Comparison of ENCODE assay signal across 30 mouse cellular contexts in the genomic region with DNA sequence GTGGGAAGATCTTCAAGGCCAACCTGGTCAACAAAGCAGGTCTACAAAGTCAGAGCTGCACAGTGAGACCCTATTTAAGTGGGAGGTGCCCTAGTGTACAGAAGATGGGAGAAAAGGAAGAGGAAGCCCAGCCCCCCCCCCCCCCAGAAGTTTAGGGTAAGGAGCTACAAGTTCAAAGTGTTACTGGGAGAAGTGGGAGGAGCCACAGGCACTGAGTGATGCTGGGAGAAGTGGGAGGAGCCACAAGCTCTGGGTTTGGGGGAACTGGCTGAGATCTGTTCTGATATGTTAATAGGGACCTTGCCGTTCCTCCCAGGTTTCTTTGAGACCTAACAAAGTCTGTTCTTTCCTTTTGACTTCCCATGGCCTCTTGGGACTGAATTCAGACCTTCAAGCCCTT. TPM values are rescaled to one million over a fixed set of nuclear protein-coding genes. Genes with fewer than 3 reads are reported as not detected.
DNase-seq lines count a peak whose midpoint lies in the region; ATAC-seq and TF ChIP-seq lines count a peak whose summit lies in the region.
"Had no signal": no experiment of that assay in that cellular context is flagged by ENCODE, and none has a peak within 500 bp of the region (broad histone marks: within the 10 kb centered on the region; RNA-seq: fewer than 3 reads in every experiment).

No protein-coding gene starts in this region.

- TF ChIP-seq RAD21 in MEL (IDR thresholded peaks at IDR 0.05; ENCODE audit: low read depth, low read length), result no peak

- TF ChIP-seq CTCF in MEL (IDR thresholded peaks at IDR 0.05 in 2 of 3, conservative IDR thresholded peaks at IDR 0.05 in 1 of 3; ENCODE audit: control insufficient read depth in 1 of 3, insufficient read depth in 1 of 3, low read depth in 2 of 3, low read length in 3 of 3, poor library complexity in 1 of 3, severe bottlenecking in 1 of 3), result no peak

- TF ChIP-seq POLR2A in MEL (IDR thresholded peaks at IDR 0.05; ENCODE audit: control insufficient read depth in 1 of 2, insufficient read depth in 1 of 2, low read depth in 1 of 2, low read length in 2 of 2, poor library complexity in 1 of 2), result no peak

- peak overlapping the region; percentile 77; the same call in 1 of the 2 replicates for H3K27ac ChIP-seq in heart, embryonic 10.5 days
- no peak overlapping the region for H3K27ac ChIP-seq in heart, embryonic 12.5 days (ENCODE audit: poor library complexity, severe bottlenecking)
- no peak overlapping the region for H3K27ac ChIP-seq in neural tube, embryonic 11.5 days (ENCODE audit: low read depth, low read length)
- H3K27ac ChIP-seq in neural tube, embryonic 15.5 days (replicated peaks), result no peak overlapping the region
- no peak overlapping the region for H3K27ac ChIP-seq in MEL (ENCODE audit: control insufficient read depth, low read depth, low read length)
- H3K27ac ChIP-seq: embryonic facial prominence, embryonic 13.5 days; forebrain, embryonic 10.5 days; forebrain, embryonic 15.5 days; heart, adult 2 months; hindbrain, embryonic 10.5 days; hindbrain, embryonic 15.5 days; layer of hippocampus, adult 2 months; limb, embryonic 13.5 days; midbrain, embryonic 12.5 days had no signal

- H3K79me2 ChIP-seq in MEL (ENCODE audit: control insufficient read depth, insufficient read depth, low read length, poor library complexity), result no peaks in the 10 kb centered on the region

- WGBS in heart, embryonic 10.5 days, result 81% methylated on average over 1 of the region's 1 CpGs
- 92% methylated on average over 1 of the region's 1 CpGs for WGBS in heart, embryonic 12.5 days
- 75% methylated on average over 1 of the region's 1 CpGs for WGBS in neural tube, embryonic 11.5 days
- 63% methylated on average over 1 of the region's 1 CpGs for WGBS in neural tube, embryonic 15.5 days

- no peaks in the 10 kb centered on the region for H3K9me3 ChIP-seq in heart, embryonic 10.5 days
- H3K9me3 ChIP-seq in heart, embryonic 12.5 days (replicated peaks), result no peaks in the 10 kb centered on the region
- H3K9me3 ChIP-seq in neural tube, embryonic 11.5 days (ENCODE audit: control insufficient read depth, low read length), result no peaks in the 10 kb centered on the region
- H3K9me3 ChIP-seq in neural tube, embryonic 15.5 days (replicated peaks), result no peaks in the 10 kb centered on the region
- no peaks in the 10 kb centered on the region for H3K9me3 ChIP-seq in MEL (replicated peaks; ENCODE audit: insufficient read depth, low read length)
- H3K9me3 ChIP-seq: embryonic facial prominence, embryonic 13.5 days; forebrain, embryonic 10.5 days; forebrain, embryonic 15.5 days; hindbrain, embryonic 10.5 days; hindbrain, embryonic 15.5 days; limb, embryonic 13.5 days; lung, embryonic 15.5 days; megakaryocyte, embryonic 14.5 days; midbrain, embryonic 12.5 days; neural tube, embryonic 13.5 days had no signal

- H3K4me2 ChIP-seq in heart, embryonic 12.5 days, result no peak overlapping the region
- H3K4me2 ChIP-seq in neural tube, embryonic 11.5 days (ENCODE audit: low read depth), result no peak overlapping the region
- no peak overlapping the region for H3K4me2 ChIP-seq in neural tube, embryonic 15.5 days
- H3K4me2 ChIP-seq: embryonic facial prominence, embryonic 13.5 days; forebrain, embryonic 15.5 days; hindbrain, embryonic 15.5 days; limb, embryonic 13.5 days; liver, embryonic 11.5 days; lung, embryonic 15.5 days; midbrain, embryonic 12.5 days; neural tube, embryonic 13.5 days had no signal

- no peak overlapping the region for H3K4me3 ChIP-seq in heart, embryonic 10.5 days
- H3K4me3 ChIP-seq in heart, embryonic 12.5 days, result no peak overlapping the region
- no peak overlapping the region for H3K4me3 ChIP-seq in neural tube, embryonic 11.5 days (ENCODE audit: low read depth, low read length)
- H3K4me3 ChIP-seq in neural tube, embryonic 15.5 days (replicated peaks), result no peak overlapping the region
- no peak overlapping the region for H3K4me3 ChIP-seq in MEL (ENCODE audit: control insufficient read depth in 1 of 2, insufficient read depth in 1 of 2, low read depth in 2 of 2, low read length in 2 of 2)
- H3K4me3 ChIP-seq: embryonic facial prominence, embryonic 13.5 days; forebrain, embryonic 10.5 days; forebrain, embryonic 15.5 days; heart, adult 2 months; hindbrain, embryonic 10.5 days; hindbrain, embryonic 15.5 days; layer of hippocampus, adult 2 months; limb, embryonic 13.5 days; lung, embryonic 15.5 days; megakaryocyte, embryonic 14.5 days; midbrain, embryonic 12.5 days; myocyte; neural tube, embryonic 13.5 days had no signal

- no peaks in the 10 kb centered on the region for H3K36me3 ChIP-seq in heart, embryonic 10.5 days
- H3K36me3 ChIP-seq in heart, embryonic 12.5 days, result no peaks in the 10 kb centered on the region
- no peaks in the 10 kb centered on the region for H3K36me3 ChIP-seq in neural tube, embryonic 11.5 days (ENCODE audit: control insufficient read depth, insufficient read depth, low read length)
- H3K36me3 ChIP-seq in neural tube, embryonic 15.5 days, result no peaks in the 10 kb centered on the region
- H3K36me3 ChIP-seq in MEL (ENCODE audit: control insufficient read depth in 1 of 2, insufficient read depth in 2 of 2, low read length in 2 of 2), result no peaks in the 10 kb centered on the region
- H3K36me3 ChIP-seq: embryonic facial prominence, embryonic 13.5 days; forebrain, embryonic 10.5 days; forebrain, embryonic 15.5 days; hindbrain, embryonic 10.5 days; hindbrain, embryonic 15.5 days; limb, embryonic 13.5 days; lung, embryonic 15.5 days; midbrain, embryonic 12.5 days; neural tube, embryonic 13.5 days had no signal

- no peaks in the 10 kb centered on the region for H3K27me3 ChIP-seq in heart, embryonic 10.5 days (ENCODE audit: insufficient read depth, poor library complexity, severe bottlenecking)
- H3K27me3 ChIP-seq in heart, embryonic 12.5 days (replicated peaks), result no peaks in the 10 kb centered on the region
- no peaks in the 10 kb centered on the region for H3K27me3 ChIP-seq in neural tube, embryonic 11.5 days (ENCODE audit: control insufficient read depth, insufficient read depth, low read length)
- no peaks in the 10 kb centered on the region for H3K27me3 ChIP-seq in neural tube, embryonic 15.5 days (replicated peaks)
- no peaks in the 10 kb centered on the region; a peak in 2 of 4 replicates for H3K27me3 ChIP-seq in MEL (ENCODE audit: control insufficient read depth in 1 of 2, insufficient read depth in 2 of 2, low read length in 2 of 2)
- H3K27me3 ChIP-seq: CH12.LX; embryonic facial prominence, embryonic 13.5 days; forebrain, embryonic 15.5 days; hindbrain, embryonic 15.5 days; limb, embryonic 13.5 days; lung, embryonic 15.5 days; megakaryocyte, embryonic 14.5 days; midbrain, embryonic 12.5 days; neural tube, embryonic 13.5 days had no signal

- no peak for ATAC-seq in heart, embryonic 12.5 days (ENCODE audit: insufficient number of reproducible peaks, low FRiP score)
- ATAC-seq in neural tube, embryonic 11.5 days (ENCODE audit: insufficient read depth, low FRiP score, low TSS enrichment), result no peak
- ATAC-seq in neural tube, embryonic 15.5 days (ENCODE audit: low FRiP score), result no peak
- ATAC-seq in cerebellum, adult (ENCODE audit: insufficient number of reproducible peaks, low FRiP score, low TSS enrichment), result no peak
- ATAC-seq: forebrain, embryonic 15.5 days; inflammation-experienced regulatory T-cells, adult 6 months had no signal

- H3K4me1 ChIP-seq in heart, embryonic 10.5 days, result peaks cover 14% of the 10 kb centered on the region; the same call in 1 of the 2 replicates
- H3K4me1 ChIP-seq in heart, embryonic 12.5 days (replicated peaks), result peaks cover 11% of the 10 kb centered on the region
- H3K4me1 ChIP-seq in neural tube, embryonic 11.5 days (ENCODE audit: control insufficient read depth, insufficient read depth, low read length), result no peaks in the 10 kb centered on the region
- H3K4me1 ChIP-seq in neural tube, embryonic 15.5 days, result no peaks in the 10 kb centered on the region
- H3K4me1 ChIP-seq in MEL (ENCODE audit: control insufficient read depth in 1 of 2, insufficient read depth in 2 of 2, low read length in 2 of 2), result no peaks in the 10 kb centered on the region
- H3K4me1 ChIP-seq: forebrain, embryonic 15.5 days; hindbrain, embryonic 15.5 days; megakaryocyte, embryonic 14.5 days; midbrain, embryonic 12.5 days had no signal

- no peak for TF ChIP-seq EP300 in MEL (IDR thresholded peaks at IDR 0.05; ENCODE audit: low read depth in 1 of 2, low read length in 2 of 2)

- DNase-seq in heart, embryonic 10.5 days (ENCODE audit: low spot score), result no peak
- DNase-seq in neural tube, embryonic 11.5 days (ENCODE audit: low spot score), result peak; percentile 6
- peak; percentile 59 for DNase-seq in MEL (ENCODE audit: low read depth, low spot score)
- DNase-seq in left cerebral cortex, adult 18-20 months (ENCODE audit: low spot score in 2 of 2), result no peak
- DNase-seq: adrenal gland, postnatal 14 days; cerebellum, adult 18-20 months; cerebellum, postnatal 10 days; heart, adult 2 months; heart, postnatal 14 days; kidney, adult 8-10 months; kidney, postnatal 25 days; lung, postnatal 4 days had no signal

- H3K9ac ChIP-seq in heart, embryonic 12.5 days, result no peak overlapping the region
- no peak overlapping the region for H3K9ac ChIP-seq in neural tube, embryonic 11.5 days (ENCODE audit: low read length)
- no peak overlapping the region for H3K9ac ChIP-seq in neural tube, embryonic 15.5 days (replicated peaks)
- no peak overlapping the region for H3K9ac ChIP-seq in MEL (ENCODE audit: control insufficient read depth, low read depth, low read length, poor library complexity, severe bottlenecking)
- H3K9ac ChIP-seq: embryonic facial prominence, embryonic 13.5 days; forebrain, embryonic 15.5 days; hindbrain, embryonic 15.5 days; limb, embryonic 13.5 days; lung, embryonic 15.5 days; midbrain, embryonic 12.5 days; neural tube, embryonic 13.5 days had no signal

TF ChIP-seq in MEL, 35 proteins besides CTCF, POLR2A, EP300 and RAD21 (continues in another document):
- TF ChIP-seq TBP (IDR thresholded peaks at IDR 0.05; ENCODE audit: low read depth, low read length) (no peak), MYC (IDR thresholded peaks at IDR 0.05; ENCODE audit: low read depth, low read length) (no peak), MEF2A (IDR thresholded peaks at IDR 0.05; ENCODE audit: extremely low read depth, insufficient replicate concordance, low read depth, low read length, poor library complexity, severe bottlenecking) (no peak), ETS1 (IDR thresholded peaks at IDR 0.05; ENCODE audit: low read depth, low read length) (no peak), MAZ (IDR thresholded peaks at IDR 0.05; ENCODE audit: low read depth, low read length) (no peak)

RNA-seq across cellular contexts. Expression of a gene that starts 18.6 kb away (rescaled TPM):
- polyA plus RNA-seq in heart, embryonic 10.5 days (2016; fragmentation: Nextera tagmentation; extraction: Ambion mirVana), result 49.6 and 60.0 TPM in 2 replicates
- 52.6 and 54.2 TPM in 2 replicates for polyA plus RNA-seq in heart, embryonic 12.5 days (2016; fragmentation: Nextera tagmentation; extraction: Ambion mirVana)
- 70.2 and 74.4 TPM in 2 replicates for polyA plus RNA-seq in neural tube, embryonic 11.5 days (2014; fragmentation: Nextera tagmentation; extraction: Ambion mirVana)
- 52.2 and 57.1 TPM in 2 replicates for polyA plus RNA-seq in neural tube, embryonic 15.5 days (2015; fragmentation: Nextera tagmentation; extraction: Ambion mirVana)
- total RNA-seq in MEL (2012; rRNA removed), result 0.08 and 0.16 TPM in 2 replicates
- under 1 TPM in 1 of 2 experiments, not detected in 1; 0.42 TPM for polyA plus RNA-seq in MEL (2012; ENCODE audit: insufficient read depth in 1 of 2, insufficient read length in 2 of 2, low read depth in 1 of 2, low replicate concordance in 2 of 2, missing spikeins in 1 of 2)
- total RNA-seq in left cerebral cortex, adult 18-20 months (2021), result 10 to 100 TPM; 17.5 to 19.2 TPM

Comparison
In these comparisons a context has a peak if more than half of its experiments do, and no peak if none do; other contexts are left out.
1. DNase-seq: peak in neural tube, embryonic 11.5 days (single experiment) and MEL (single experiment); none in heart, embryonic 10.5 days (single experiment) and left cerebral cortex, adult 18-20 months (0 of 2).
2. RNA of a gene that starts 18.6 kb away (polyA plus RNA-seq): 70.2 to 74.4 TPM in neural tube, embryonic 11.5 days, 52.6 to 54.2 TPM in heart, embryonic 12.5 days, 52.2 to 57.1 TPM in neural tube, embryonic 15.5 days and 49.6 to 60.0 TPM in heart, embryonic 10.5 days; 0.42 TPM in MEL; every median in the first group is over 10 times any median in the second.